ENCODE assay signal across 17 mouse cellular contexts in the genomic region with DNA sequence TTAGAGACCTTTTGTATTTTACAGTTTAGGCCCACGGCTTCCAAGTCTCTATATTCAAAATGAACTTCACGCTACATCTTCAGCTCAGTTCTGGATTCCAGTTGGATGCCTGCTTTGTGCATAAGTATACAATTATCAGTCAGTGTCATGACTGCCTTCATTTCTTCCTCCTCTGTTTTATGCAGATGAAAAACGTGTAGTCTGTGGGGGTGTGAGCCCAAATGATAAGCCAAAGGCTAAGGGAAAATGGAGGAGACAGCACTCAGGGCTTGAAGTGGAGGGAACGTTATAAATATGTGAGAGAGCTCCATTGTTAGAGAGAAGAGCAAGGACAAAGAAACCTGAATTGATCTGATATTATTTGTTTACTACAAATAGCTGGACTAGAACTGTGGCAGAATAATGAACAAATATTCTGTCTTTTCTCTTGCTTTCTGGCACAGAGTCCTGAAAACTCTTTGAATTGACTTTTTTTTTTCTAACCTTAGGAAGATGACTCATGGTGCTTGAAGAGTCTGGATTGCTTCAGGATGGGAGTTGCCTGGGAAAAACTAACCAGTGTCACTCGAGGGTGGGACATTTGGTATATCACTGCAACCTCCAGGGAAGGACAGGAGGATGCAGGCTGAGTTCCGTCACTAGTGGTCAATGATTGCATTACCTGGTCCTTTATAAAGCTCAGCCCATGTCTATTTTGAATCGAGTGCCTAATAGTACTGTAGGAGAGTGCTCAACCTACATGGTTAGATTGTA. TPM values are rescaled to one million over a fixed set of nuclear protein-coding genes. Genes with fewer than 3 reads are reported as not detected.
A peak's percentile ranks its signal among the peaks of the same experiment; 100 is the strongest.
DNase-seq lines count a peak whose midpoint lies in the region; ATAC-seq and TF ChIP-seq lines count a peak whose summit lies in the region.
"Had no signal": no experiment of that assay in that cellular context is flagged by ENCODE, and none has a peak within 500 bp of the region (broad histone marks: within the 10 kb centered on the region; RNA-seq: fewer than 3 reads in every experiment).

No protein-coding gene starts in this region.

- 73% methylated on average over 7 of the region's 7 CpGs for WGBS in lung, postnatal 0 days
- WGBS in hindbrain, embryonic 13.5 days: 88% methylated on average over 7 of the region's 7 CpGs

- TF ChIP-seq CTCF in gastrocnemius, adult 2 months (IDR thresholded peaks at IDR 0.05): no peak
- TF ChIP-seq CTCF in lung, postnatal 0 days (IDR thresholded peaks at IDR 0.05): no peak

- peak; percentile 36 for ATAC-seq in lung, postnatal 0 days
- no peak for ATAC-seq in megakaryocyte progenitor cell, adult 5-6 weeks (replicated peaks; ENCODE audit: poor library complexity)
- ATAC-seq in hindbrain, embryonic 13.5 days (ENCODE audit: low FRiP score): no peak
- ATAC-seq: CD4-positive, CD25-positive, alpha-beta regulatory T cell, adult 4 months; forebrain, embryonic 14.5 days had no signal

- intact Hi-C loops in gastrocnemius, adult 2 months (cut with DNase I): no loop called here
- intact Hi-C loops in left cerebral cortex, postnatal 10 days (cut with DNase I): no loop called here

- no peak for TF ChIP-seq EP300 in lung, postnatal 0 days (IDR thresholded peaks at IDR 0.05)

- no peak for DNase-seq in gastrocnemius, adult 2 months
- no peak for DNase-seq in gastrocnemius, adult 18-20 months (ENCODE audit: low spot score)
- peak; percentile 47 for DNase-seq in lung, postnatal 0 days (ENCODE audit: low spot score)
- DNase-seq in lung, postnatal 4 days: no peak
- peak; percentile 33 for DNase-seq in liver
- no peak for DNase-seq in left cerebral cortex, postnatal 10 days (ENCODE audit: extremely low spot score in 1 of 2, low spot score in 2 of 2)
- DNase-seq: adrenal gland, postnatal 10 days; cerebellum, postnatal 14 days; gastrocnemius, postnatal 14 days; layer of hippocampus, adult 9-11 months; lung, embryonic 14.5 days had no signal

- H3K4me1 ChIP-seq in lung, postnatal 0 days (ENCODE audit: insufficient read depth, low read depth, low read length): peaks cover 19% of the 10 kb centered on the region
- H3K4me1 ChIP-seq in hindbrain, embryonic 13.5 days (replicated peaks): peaks cover 22% of the 10 kb centered on the region

- H3K9me3 ChIP-seq in lung, postnatal 0 days (ENCODE audit: low read length): no peaks in the 10 kb centered on the region
- H3K9me3 ChIP-seq in hindbrain, embryonic 13.5 days: peaks cover 5% of the 10 kb centered on the region; the same call in 1 of the 2 replicates
- H3K9me3 ChIP-seq: neural tube, embryonic 15.5 days had no signal

- no peak overlapping the region for H3K4me3 ChIP-seq in gastrocnemius, adult 2 months
- H3K4me3 ChIP-seq in lung, postnatal 0 days (ENCODE audit: low read depth, low read length): no peak overlapping the region
- H3K4me3 ChIP-seq in hindbrain, embryonic 13.5 days: no peak overlapping the region
- H3K4me3 ChIP-seq: neural tube, embryonic 15.5 days had no signal

- no peak overlapping the region for H3K4me2 ChIP-seq in lung, postnatal 0 days (replicated peaks; ENCODE audit: low read depth, low read length)
- H3K4me2 ChIP-seq in hindbrain, embryonic 13.5 days: no peak overlapping the region
- H3K4me2 ChIP-seq: lung, embryonic 14.5 days; neural tube, embryonic 15.5 days had no signal

- H3K27ac ChIP-seq in gastrocnemius, adult 2 months: peak overlapping the region; percentile 29; the same call in 1 of the 2 replicates
- H3K27ac ChIP-seq in lung, postnatal 0 days (ENCODE audit: low read length): no peak overlapping the region
- H3K27ac ChIP-seq in hindbrain, embryonic 13.5 days: no peak overlapping the region
- H3K27ac ChIP-seq: kidney, postnatal 0 days; neural tube, embryonic 15.5 days had no signal

- H3K9ac ChIP-seq in lung, postnatal 0 days (replicated peaks; ENCODE audit: low read depth): no peak overlapping the region
- H3K9ac ChIP-seq in hindbrain, embryonic 13.5 days: no peak overlapping the region
- H3K9ac ChIP-seq: lung, embryonic 14.5 days; neural tube, embryonic 15.5 days had no signal

- H3K27me3 ChIP-seq in lung, postnatal 0 days (replicated peaks; ENCODE audit: insufficient read depth, low read length): no peaks in the 10 kb centered on the region
- H3K27me3 ChIP-seq in hindbrain, embryonic 13.5 days: no peaks in the 10 kb centered on the region
- H3K27me3 ChIP-seq: neural tube, embryonic 15.5 days had no signal

- no peaks in the 10 kb centered on the region; the same call in 1 of the 2 replicates for H3K36me3 ChIP-seq in lung, postnatal 0 days (ENCODE audit: insufficient read depth, low read length)
- peaks cover 12% of the 10 kb centered on the region for H3K36me3 ChIP-seq in hindbrain, embryonic 13.5 days

RNA-seq across cellular contexts. Expression of a gene that starts 10.3 kb away (rescaled TPM):
- 10 to 100 TPM; 88.0 to 93.4 TPM for total RNA-seq in gastrocnemius, adult 2 months (2021)
- total RNA-seq in gastrocnemius, adult 18-20 months (2021): 10 to 100 TPM; 88.1 to 89.7 TPM
- 19.2 and 21.8 TPM in 2 replicates for polyA plus RNA-seq in lung, postnatal 0 days (2015; fragmentation: Nextera tagmentation; extraction: Ambion mirVana)
- total RNA-seq in left cerebral cortex, postnatal 10 days (2021): 10 to 100 TPM; 21.8 to 24.3 TPM
- 73.2 and 81.9 TPM in 2 replicates for total RNA-seq in megakaryocyte progenitor cell, adult 5-6 weeks (2015)
- 74.3 and 82.1 TPM in 2 replicates for total RNA-seq in megakaryocyte progenitor cell, adult 5-6 weeks (2017)
- polyA plus RNA-seq in hindbrain, embryonic 13.5 days (2015; fragmentation: Nextera tagmentation; extraction: Ambion mirVana): 11.2 and 13.8 TPM in 2 replicates

Comparison
In these comparisons a context has a peak if more than half of its experiments do, and no peak if none do; other contexts are left out.
1. DNase-seq: peak in lung, postnatal 0 days (single experiment) and liver (single experiment); none in gastrocnemius, adult 2 months (single experiment), gastrocnemius, adult 18-20 months (single experiment), lung, postnatal 4 days (0 of 2) and left cerebral cortex, postnatal 10 days (0 of 2).